Mouse (Mus musculus) lung, adult 2 months (tissue): ENCODE data around the gene Dhdh. TPM values are rescaled to one million over a fixed set of nuclear protein-coding genes. Genes with fewer than 3 reads are reported as not detected.
A peak's percentile ranks its signal among the peaks of the same experiment; 100 is the strongest.

Source experiments
- DNase-seq: peaks from one replicate; pipeline ENCODE4 v3.0.0; 2022
- H3K4me1 ChIP-seq: fragments of 200-500 bp; 2 replicates; pipeline ENCODE4 v1.6.1; 2011; ENCODE audit warnings: low read length; ENCODE audit not compliant: control insufficient read depth, insufficient read depth
- H3K4me3 ChIP-seq: fragments of 200-500 bp; replicated peaks from 2 replicates; pipeline ENCODE3; 2011; ENCODE audit warnings: low read depth, mild to moderate bottlenecking, control low read depth, low read length; ENCODE audit errors: extremely low read depth
- CTCF ChIP-seq: fragments of 200-500 bp; IDR thresholded peaks from 2 replicates; pipeline ENCODE4 v1.5.1; 2011; ENCODE audit warnings: mild to moderate bottlenecking, low read length, control low read depth; ENCODE audit not compliant: insufficient read depth
- POLR2A ChIP-seq: fragments of 200-500 bp; IDR thresholded peaks from 2 replicates; pipeline ENCODE4 v1.6.1; 2011; ENCODE audit warnings: low read depth, mild to moderate bottlenecking, control low read depth, low read length, borderline replicate concordance; ENCODE audit errors: extremely low read depth
- whole genome bisulfite sequencing: fragments of 180-500 bp; shearing (Covaris S2); methylation state at CpG from one replicate; pipeline ENCODE4 v1.1.7; 2018; 5-methylcytosine and 5-hydroxymethylcytosine counted together
- polyA plus RNA-seq: library from polyadenylated mRNA; depleted of rRNA; stranded (reverse); fragments of >200 nt; gene quantifications from 2 replicates; pipeline ENCODE4 v1.2.3, GENCODE M21; 2012; rRNA removed

Gene Dhdh
- polyA plus RNA-seq, 1 experiment = 5.4 TPM

GRCm38 (mm10) chr7:45437046-45437445 is 51.6 kb downstream of the Dhdh start:
- Histone ChIP-seq H3K4me3 (no peak overlapping the region), H3K4me1 (peaks cover 9% of the 10 kb centered on the region)
- no peak for DNase-seq
- WGBS = 65% methylated on average over 6 of the region's 6 CpGs
- TF ChIP-seq POLR2A (no peak), CTCF (no peak)

DNA sequence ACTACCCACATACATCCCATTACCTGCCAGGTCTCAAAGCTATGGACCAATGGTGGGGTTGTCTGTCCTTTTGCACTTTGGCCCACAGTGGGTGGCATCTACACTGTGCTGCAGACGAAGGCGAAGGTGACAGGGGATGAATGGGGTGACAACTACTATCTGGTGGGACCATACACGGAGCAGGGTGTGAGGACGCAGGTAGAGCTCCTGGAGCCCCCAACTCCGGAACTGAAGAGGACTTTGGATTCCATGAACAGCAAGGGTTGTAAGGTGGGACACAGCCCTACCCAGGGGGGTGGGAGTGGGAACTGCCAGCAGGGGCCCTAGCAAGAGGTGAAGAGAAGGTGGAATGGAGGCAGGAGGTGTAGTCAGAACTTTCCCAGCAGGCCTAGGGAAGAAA is 52.2 kb downstream of the Dhdh start:
- TF ChIP-seq POLR2A (no peak), CTCF (no peak)
- DNase-seq = no peak
- H3K4me3 ChIP-seq = no peak overlapping the region
- 87% methylated on average over 5 of the region's 5 CpGs for WGBS
- peaks cover 9% of the 10 kb centered on the region for H3K4me1 ChIP-seq

DNA sequence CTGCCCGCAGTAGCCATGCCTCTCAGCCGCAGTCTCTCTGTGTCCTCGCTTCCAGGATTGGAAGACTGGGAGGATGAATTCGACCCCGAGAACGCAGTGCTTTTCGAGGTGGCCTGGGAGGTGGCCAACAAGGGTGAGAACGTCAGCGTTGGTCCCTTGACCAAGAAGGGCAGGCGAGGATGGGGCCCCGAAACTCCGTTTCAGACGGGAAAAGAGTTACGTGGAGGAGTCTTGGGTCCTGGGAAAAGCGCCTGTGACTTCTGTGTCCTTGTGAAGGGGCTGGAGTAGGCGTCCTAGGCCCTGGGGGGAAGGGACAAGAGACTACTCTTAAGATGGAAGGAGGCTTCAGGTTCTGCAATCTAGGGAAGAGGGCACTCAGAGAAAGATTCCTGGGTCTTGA is 53.6 kb downstream of the Dhdh start:
- peak overlapping the region; percentile 67 for H3K4me3 ChIP-seq
- no peak for DNase-seq
- no peak for TF ChIP-seq POLR2A
- no peak for TF ChIP-seq CTCF
- under 1% methylated on average over 16 of the region's 16 CpGs for WGBS
- peaks cover 9% of the 10 kb centered on the region for H3K4me1 ChIP-seq

- TF ChIP-seq POLR2A = peak; percentile 68
- peak; percentile 72 for TF ChIP-seq CTCF
- H3K4me3 ChIP-seq = peak within 1 kb of the TSS; percentile 73
- DNase-seq = peak; percentile 99
- under 1% methylated on average over 45 of the region's 45 CpGs for WGBS
- peaks cover 9% of the 10 kb centered on the region for H3K4me1 ChIP-seq
Observed at GRCm38 (mm10) chr7:45434203-45435015, 54.2 kb downstream of the Dhdh start, which contains the start of gene Gys1. Gene Gys1 (plus strand): TSS chr7:45434844.

DNA sequence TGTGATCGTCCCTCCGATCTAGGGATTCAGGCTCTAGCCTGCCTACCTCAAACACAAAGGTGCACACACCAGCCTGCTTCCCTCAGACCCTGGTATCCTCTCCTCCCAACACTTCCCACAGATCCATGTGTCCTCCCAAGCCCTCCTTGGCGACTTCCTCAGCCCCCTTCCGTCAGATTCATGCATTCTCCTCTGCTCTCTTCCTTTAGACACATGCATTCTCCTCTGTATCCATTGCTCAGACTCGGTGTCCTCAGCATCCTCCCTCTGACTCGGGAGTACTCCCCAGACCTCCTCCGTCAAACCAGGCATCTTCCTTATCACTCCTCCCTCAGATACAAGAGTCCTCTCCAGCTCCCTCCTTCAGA is 54.8 kb downstream of the Dhdh start:
- Histone ChIP-seq H3K4me3 (peak overlapping the region; percentile 73), H3K4me1 (peaks cover 9% of the 10 kb centered on the region)
- 1% methylated on average over 7 of the region's 7 CpGs for WGBS
- TF ChIP-seq CTCF (no peak), POLR2A (no peak)
- no peak for DNase-seq

DNA sequence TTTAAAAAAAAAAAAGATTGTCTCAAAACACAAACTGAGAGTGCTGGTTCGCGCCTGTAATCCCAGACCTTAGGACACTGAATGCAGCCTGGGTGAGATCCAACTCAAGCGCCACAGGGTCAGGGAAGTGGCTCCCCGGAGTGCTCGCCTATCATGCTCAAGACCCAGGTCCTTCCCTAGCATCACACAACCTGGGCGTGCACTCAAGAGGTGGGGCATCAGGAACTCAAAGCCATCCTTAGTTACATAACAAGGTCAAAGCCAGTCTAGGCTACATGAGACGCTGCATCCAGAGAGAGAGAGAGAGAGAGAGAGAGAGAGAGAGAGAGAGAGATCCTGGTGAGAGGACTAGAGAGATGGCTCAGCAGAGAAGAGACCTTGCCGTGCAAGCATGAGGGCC is 62.0 kb downstream of the Dhdh start:
- H3K4me3 ChIP-seq = no peak overlapping the region
- 75% methylated on average over 8 of the region's 8 CpGs for WGBS
- no peak for DNase-seq
- H3K4me1 ChIP-seq = no peaks in the 10 kb centered on the region
- no peak for TF ChIP-seq CTCF
- no peak for TF ChIP-seq POLR2A

- no peak for TF ChIP-seq CTCF
- TF ChIP-seq POLR2A = no peak
- Histone ChIP-seq H3K4me1 (no peaks in the 10 kb centered on the region), H3K4me3 (no peak overlapping the region)
- no peak for DNase-seq
- 88% methylated on average over 14 of the region's 14 CpGs for WGBS
Observed at GRCm38 (mm10) chr7:45421194-45421593, 67.4 kb downstream of the Dhdh start.

Other genes with a start within 250 kb of the Dhdh start
- 82.1 and 84.1 TPM in 2 replicates for gene Cd37, start 249.7 kb downstream of the Dhdh start, polyA plus RNA-seq
- gene Slc6a16, start 247.7 kb downstream of the Dhdh start, polyA plus RNA-seq = 0.12 TPM in 1 of 2 replicates, not detected in the other
- gene Slc6a21, start 211.3 kb downstream of the Dhdh start, polyA plus RNA-seq = not detected in 2 replicates
- 41.8 and 44.8 TPM in 2 replicates for gene Trpm4, start 155.0 kb downstream of the Dhdh start, polyA plus RNA-seq
- 2.4 and 10.0 TPM in 2 replicates for gene Hrc, start 153.5 kb downstream of the Dhdh start, polyA plus RNA-seq
- 1.2 and 3.7 TPM in 2 replicates for gene Ppfia3, start 121.8 kb downstream of the Dhdh start, polyA plus RNA-seq
- gene Lin7b, start 118.2 kb downstream of the Dhdh start, polyA plus RNA-seq = 1.4 and 2.2 TPM in 2 replicates
- 240 and 319 TPM in 2 replicates for gene Snrnp70, start 93.1 kb downstream of the Dhdh start, polyA plus RNA-seq
- gene Kcna7, start 83.2 kb downstream of the Dhdh start, polyA plus RNA-seq = 0.23 and 2.3 TPM in 2 replicates
- 4.6 and 4.8 TPM in 2 replicates for gene Ntf5, start 75.1 kb downstream of the Dhdh start, polyA plus RNA-seq
- 26.5 and 33.4 TPM in 2 replicates for gene Lhb, start 68.0 kb downstream of the Dhdh start, polyA plus RNA-seq
- gene Gys1, start 54.0 kb downstream of the Dhdh start, polyA plus RNA-seq = 33.0 and 39.4 TPM in 2 replicates
- gene Ruvbl2, start 50.7 kb downstream of the Dhdh start, polyA plus RNA-seq = 61.1 and 61.7 TPM in 2 replicates
- gene Ftl1, start 28.9 kb downstream of the Dhdh start, polyA plus RNA-seq = 2,878 and 3,367 TPM in 2 replicates
- 117 and 128 TPM in 2 replicates for gene Bax, start 21.9 kb downstream of the Dhdh start, polyA plus RNA-seq
- 0.11 and 0.17 TPM in 2 replicates for gene Tulp2, start 6.9 kb downstream of the Dhdh start, polyA plus RNA-seq
- not detected in 2 replicates for gene Gm45808, start 2.0 kb downstream of the Dhdh start, polyA plus RNA-seq
- 420 and 430 TPM in 2 replicates for gene Nucb1, start 21.6 kb upstream of the Dhdh start, polyA plus RNA-seq
- gene Ppp1r15a, start 37.5 kb upstream of the Dhdh start, polyA plus RNA-seq = 58.6 and 73.7 TPM in 2 replicates
- gene Plekha4, start 37.5 kb upstream of the Dhdh start, polyA plus RNA-seq = 11.8 and 13.1 TPM in 2 replicates
- 2.1 and 3.0 TPM in 2 replicates for gene Hsd17b14, start 66.1 kb upstream of the Dhdh start, polyA plus RNA-seq
- 44.2 TPM in 2 replicates for gene Bcat2, start 81.3 kb upstream of the Dhdh start, polyA plus RNA-seq
- not detected in 2 replicates for gene Fgf21, start 126.7 kb upstream of the Dhdh start, polyA plus RNA-seq
- gene Fut1, start 128.5 kb upstream of the Dhdh start, polyA plus RNA-seq = 0.78 TPM in 1 of 2 replicates, not detected in the other
- 1.7 and 2.0 TPM in 2 replicates for gene Izumo1, start 133.0 kb upstream of the Dhdh start, polyA plus RNA-seq
- 139 and 181 TPM in 2 replicates for gene Rasip1, start 138.7 kb upstream of the Dhdh start, polyA plus RNA-seq
- gene Mamstr, start 151.2 kb upstream of the Dhdh start, polyA plus RNA-seq = 8.6 and 13.2 TPM in 2 replicates
- gene Fut2, start 177.6 kb upstream of the Dhdh start, polyA plus RNA-seq = 1.0 and 4.1 TPM in 2 replicates
- 5.5 and 7.7 TPM in 2 replicates for gene Ntn5, start 195.2 kb upstream of the Dhdh start, polyA plus RNA-seq
- 3.7 and 4.5 TPM in 2 replicates for gene Sec1, start 205.6 kb upstream of the Dhdh start, polyA plus RNA-seq
- gene Car11, start 211.0 kb upstream of the Dhdh start, polyA plus RNA-seq = 5.1 and 6.2 TPM in 2 replicates
- gene Dbp, start 216.3 kb upstream of the Dhdh start, polyA plus RNA-seq = 43.1 and 133 TPM in 2 replicates
- gene Rpl18, start 226.7 kb upstream of the Dhdh start, polyA plus RNA-seq = 1,119 and 1,194 TPM in 2 replicates
- 59.7 and 62.4 TPM in 2 replicates for gene Sphk2, start 229.2 kb upstream of the Dhdh start, polyA plus RNA-seq
- 12.2 and 15.0 TPM in 2 replicates for gene Fam83e, start 232.4 kb upstream of the Dhdh start, polyA plus RNA-seq
- not detected in 2 replicates for gene Spaca4, start 237.0 kb upstream of the Dhdh start, polyA plus RNA-seq